Mouse (Mus musculus) brain, adult 2 months (tissue): Measurements from ENCODE around the gene Aldh1a7.
"Not testable (repeated sequence)": the region's sequence is repeated elsewhere in the genome, so short reads cannot be mapped to it uniquely, and the experiment has no call there.

Experiments
- DNase-seq: peaks from one replicate; pipeline ENCODE4 v3.0.0; 2011; ENCODE audit warnings: low read depth, low spot score

Gene Aldh1a7

DNA sequence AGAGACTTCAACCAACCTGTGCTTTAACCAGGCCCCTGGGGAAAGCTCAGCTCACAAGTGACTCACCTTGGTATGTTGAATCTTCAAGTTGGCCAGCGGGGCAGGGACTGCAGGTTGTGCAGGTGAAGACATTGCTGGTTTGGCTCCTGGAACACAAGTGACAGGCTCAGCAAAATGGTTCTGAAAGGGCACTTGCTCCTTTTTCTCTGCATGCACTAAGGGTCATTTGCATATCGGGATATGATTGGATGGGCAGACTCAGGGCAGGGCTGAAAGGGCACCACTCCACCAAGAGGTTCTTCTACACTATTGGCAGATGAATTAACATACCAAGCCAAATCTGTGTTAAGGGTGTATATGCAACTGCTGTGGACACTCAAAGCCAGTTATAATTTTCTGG, at the start of gene Aldh1a7:
Gene Aldh1a7 (minus strand): TSS at position 182 of the 400 bp plus-strand sequence.
- no peak for DNase-seq

DNA sequence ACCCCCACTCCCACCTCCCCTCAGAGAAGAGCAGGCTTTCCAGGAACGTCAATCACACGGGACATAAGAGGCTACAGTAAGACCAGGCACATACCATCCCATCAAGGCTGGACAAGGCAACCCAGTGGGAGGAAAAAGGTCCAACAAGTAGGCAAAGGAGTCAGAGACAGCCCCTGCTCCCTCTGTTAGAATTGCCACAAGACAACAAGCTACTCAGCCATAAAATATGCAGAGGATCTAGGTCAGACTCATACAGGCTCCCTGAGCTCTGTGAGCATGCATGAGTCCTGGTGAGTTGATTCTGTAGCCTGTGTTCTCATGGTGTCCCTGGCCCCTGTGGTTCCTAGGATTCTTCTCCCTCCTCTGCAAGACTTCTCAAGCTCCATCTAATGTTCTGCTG, 48.3 kb upstream of the Aldh1a7 start:
- no peak for DNase-seq

DNA sequence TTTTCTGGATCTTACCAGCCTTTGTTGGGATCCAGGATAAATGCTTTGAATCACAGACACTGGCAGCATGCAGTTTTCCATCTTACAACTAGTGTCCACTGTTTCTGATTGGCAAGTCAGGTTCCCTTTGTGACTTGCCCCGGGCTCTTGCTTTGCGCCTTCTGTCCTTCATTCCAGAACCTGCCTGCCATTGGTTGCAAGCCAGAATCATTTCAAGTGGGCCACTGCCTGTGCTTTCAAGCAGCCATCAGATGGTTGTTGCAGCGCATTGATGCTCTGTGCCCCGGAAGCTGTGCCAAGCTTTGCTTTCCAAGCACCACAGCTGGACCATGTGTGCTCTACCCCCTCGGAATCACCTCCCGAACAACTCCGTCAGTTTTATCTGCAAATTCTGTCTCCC, 46.6 kb upstream of the Aldh1a7 start:
- DNase-seq = peak; percentile 28

DNA sequence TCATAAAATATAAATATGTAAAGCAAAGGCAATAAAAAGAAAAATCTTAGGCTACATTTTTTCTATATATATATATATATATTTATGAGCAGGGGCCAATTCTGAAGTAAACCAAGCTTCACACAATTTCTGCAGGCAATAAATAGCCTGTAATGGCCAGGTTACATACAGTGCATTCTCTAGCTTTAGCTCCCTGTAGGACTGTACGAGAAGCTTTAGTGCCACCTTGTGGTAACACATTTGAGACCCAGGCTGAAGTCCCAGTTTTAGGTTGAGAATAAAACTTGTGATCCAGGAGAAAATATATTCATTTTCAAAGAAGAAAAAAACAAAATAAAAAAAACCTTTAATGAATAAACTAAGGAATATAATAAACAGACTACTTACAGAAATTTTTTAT, 36.9 kb upstream of the Aldh1a7 start:
- peak; percentile 64 for DNase-seq

DNA sequence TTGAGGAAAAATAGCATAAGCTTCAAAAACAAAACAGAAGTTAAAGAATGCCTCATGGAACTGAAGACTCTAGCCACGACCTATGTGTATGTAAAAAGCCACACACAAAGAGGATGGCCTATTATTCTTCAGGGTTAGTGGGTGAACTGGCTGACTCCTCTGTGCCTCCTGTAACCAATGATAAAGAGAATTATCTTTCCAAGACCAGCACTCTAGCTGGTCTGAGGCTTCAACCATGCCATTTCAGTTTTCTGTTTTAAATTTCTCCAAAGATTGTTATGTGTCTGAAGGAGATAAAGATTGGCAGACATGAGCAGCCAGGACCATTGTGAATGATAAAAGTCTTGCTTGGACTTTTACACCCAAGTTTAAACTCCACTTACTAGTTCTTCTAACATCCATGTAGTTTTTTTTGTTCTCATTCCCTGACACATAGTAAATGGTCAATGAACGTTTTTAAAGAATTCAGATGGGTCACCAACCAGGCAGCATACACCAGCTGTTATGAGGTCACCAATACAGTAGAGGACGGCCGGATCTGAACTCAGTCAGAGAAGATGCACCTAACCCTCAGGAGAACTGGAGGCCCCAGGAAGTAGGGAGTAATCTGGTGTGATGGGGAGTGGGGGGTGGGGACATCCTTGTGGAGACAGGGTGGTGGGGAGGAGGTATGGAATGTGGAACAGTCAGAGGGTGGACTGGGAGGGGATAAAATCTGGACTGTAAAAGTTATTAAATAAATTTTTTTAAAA, 34.5 kb upstream of the Aldh1a7 start:
- no peak for DNase-seq

DNA sequence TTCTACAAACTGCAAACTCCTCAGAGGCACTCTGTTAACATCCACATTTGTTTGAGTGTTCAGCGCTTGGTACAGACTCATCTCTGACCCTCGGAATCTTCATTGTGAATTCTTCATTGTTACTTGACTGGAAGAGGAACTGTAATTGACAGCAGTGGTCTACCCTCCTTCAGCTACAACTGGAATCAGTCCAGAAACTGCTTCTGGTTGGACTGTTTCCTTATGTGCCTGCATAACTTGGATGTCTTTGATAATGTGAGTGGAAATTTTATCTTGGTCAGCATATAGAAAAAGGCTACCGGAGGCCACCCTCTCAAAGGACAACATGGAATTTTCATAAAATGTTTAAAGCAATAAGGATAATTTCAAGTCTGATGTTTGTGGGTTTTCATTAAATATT, 33.8 kb upstream of the Aldh1a7 start:
- DNase-seq = no peak

DNA sequence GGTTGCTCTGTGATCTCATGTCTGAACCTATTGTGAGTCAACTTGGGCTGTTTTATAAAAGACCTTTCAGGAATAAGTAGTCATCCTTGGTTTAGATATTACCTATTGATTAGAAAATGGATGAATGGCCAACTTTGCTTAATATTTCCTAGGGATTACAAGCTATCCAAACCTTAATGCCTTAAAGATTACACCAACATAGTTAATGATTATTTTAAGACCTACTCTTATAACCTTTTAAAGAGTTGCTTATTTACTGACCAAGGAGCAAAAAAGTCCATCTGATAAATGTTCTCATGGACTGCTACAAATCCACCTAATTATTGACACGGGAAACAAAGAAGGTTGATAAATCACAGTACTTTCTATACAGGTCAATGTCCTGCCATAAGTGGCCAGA, 17.3 kb upstream of the Aldh1a7 start:
- DNase-seq = no peak

DNA sequence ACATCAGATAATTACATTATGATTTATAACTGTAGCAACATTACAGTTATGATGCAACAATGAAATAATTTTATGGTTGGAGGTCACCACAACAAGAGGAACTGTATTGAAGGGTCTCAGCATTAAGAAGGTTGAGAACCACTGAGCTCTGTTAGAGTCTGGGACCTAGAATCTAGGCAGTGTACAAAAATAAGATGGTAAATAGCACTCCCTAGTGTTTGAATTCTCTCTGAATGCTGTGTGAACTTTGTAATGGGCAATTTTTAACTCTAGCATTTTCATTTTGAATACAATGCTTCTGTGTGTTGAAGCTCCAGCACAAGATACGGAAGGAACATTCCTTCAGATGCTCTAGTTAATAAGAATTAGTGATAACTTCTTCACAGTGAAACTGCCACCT, 916 bp upstream of the Aldh1a7 start:
- peak; percentile 35 for DNase-seq

DNA sequence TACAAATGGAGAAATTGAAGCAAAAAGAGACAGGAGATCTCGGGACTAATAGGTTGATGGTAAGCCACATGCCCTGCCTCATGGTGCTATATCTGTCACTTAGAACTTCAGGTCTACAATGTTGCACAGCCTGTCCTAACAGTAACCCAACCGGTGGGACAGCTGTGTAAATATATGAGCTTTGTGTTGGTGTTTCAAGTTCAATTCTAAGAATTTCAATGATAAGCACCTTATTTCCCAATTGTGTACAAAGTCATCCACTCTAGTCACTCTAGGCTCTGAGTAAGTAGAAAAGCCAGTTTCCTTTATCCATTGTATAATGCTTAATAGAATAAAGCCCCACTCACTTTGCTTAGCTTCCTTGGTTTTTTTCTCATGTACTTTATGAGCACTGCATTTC, 4.4 kb downstream of the Aldh1a7 start:
- no peak for DNase-seq

DNA sequence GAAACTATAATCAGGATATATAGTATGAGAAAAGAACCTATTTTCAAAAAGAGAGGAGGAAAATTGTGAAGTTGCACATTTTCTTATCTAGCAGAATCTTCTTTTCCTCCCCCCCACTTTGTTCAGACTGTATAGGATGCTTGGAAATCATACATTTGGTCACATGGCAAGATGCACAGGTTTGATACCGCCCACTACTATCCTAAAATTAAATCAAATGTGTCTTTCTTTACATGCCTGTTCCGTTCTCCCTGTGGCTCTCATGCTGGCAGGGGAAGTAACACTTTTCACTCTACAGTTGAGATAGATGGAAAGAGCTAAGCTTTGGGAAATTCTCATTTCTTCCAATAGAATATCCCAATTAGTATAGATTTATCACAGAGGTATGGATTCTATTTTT, 7.1 kb downstream of the Aldh1a7 start:
- DNase-seq = peak; percentile 47

DNA sequence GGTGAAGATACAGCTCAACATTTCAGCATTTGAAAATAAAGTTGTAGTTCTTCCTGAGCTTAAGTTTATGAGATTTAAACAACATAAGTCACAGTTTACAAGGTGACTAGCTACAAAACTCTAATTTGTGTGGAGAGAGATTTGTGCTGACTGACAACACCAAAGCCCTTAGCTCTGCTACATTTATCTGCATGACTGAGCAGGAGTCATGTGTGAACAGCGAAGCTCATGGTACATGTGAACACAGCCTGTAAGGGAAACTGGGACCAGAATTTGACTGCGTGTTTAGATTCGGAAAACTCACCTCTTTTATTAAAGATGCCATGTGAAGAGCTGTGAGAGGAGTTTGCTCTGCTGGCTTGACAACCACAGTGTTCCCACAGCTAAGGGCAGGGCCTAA, 11.7 kb downstream of the Aldh1a7 start:
- DNase-seq = no peak

DNA sequence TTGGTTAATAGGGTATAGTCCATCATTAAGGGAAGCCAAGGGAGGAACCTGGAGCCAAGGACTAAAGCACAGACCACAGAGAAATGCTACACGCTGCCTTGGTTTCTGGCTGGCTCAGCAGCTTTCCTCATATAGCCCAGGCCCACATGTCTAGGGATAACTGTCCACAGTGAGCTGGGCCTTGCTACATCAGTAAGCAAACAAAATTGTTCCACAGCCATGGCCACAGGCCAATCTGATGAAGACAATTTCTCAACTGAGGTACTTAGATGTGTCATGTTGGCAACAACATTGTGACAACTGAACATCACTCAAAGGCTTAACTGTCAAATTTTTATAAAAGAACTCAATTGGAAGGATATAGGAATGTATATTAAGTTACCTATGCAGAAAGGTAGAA, 12.3 kb downstream of the Aldh1a7 start:
- DNase-seq = no peak

DNA sequence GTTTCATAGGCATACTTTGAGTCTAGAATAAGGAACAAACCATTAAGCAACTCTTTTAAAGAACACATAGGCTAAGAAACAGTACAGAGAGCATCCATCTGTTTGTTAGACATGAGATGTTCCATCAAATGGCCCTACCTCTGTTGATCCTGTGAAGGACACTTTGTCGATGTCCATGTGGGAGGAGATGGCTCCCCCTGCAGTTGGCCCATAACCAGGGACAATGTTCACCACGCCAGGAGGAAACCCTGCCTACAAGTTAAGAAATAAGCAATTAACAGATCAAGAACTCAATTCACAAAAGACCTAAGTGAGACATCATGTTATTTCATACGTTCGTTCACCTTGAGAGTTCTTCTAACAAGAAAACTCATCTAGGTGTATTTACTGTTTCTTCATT, 12.8 kb downstream of the Aldh1a7 start:
- DNase-seq = no peak

DNA sequence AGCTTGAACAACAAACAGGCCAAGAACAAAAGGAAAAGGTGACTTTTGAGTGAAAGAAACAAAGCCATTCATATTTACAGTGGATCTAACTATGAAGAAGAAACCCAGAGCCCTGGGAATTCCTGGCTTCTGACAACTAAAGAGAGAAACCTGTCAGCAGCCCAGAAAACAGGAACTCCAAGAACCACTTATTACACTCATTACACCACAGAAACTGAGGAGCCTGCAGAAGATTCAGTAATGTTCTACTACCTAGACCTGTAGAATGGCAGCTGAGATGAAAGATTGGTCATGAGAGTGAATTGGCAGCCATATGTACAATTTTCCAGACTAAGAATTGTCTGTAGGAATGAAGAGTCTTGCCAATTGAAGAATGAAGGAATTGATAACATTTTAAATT, 20.2 kb downstream of the Aldh1a7 start:
- DNase-seq = no peak

DNA sequence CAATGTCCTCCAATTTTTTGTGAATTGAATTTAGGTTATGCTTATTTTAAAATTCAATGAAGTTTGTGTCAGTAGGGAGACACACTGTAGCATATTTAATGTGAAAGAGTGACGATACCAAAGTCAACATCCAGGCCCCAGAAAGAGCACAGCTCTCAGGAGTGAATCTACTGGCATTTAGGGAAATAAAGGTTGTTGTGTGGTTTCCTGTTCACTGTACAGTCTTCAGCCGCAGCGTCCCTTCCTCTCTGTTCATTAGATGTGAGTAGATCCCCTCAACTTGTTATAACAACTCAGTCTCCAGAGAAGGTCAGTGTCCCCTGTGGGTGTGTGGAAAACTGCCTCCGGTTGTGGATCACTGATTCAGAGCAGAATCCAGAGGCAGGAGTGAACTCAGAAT, 20.6 kb downstream of the Aldh1a7 start:
- no peak for DNase-seq

DNA sequence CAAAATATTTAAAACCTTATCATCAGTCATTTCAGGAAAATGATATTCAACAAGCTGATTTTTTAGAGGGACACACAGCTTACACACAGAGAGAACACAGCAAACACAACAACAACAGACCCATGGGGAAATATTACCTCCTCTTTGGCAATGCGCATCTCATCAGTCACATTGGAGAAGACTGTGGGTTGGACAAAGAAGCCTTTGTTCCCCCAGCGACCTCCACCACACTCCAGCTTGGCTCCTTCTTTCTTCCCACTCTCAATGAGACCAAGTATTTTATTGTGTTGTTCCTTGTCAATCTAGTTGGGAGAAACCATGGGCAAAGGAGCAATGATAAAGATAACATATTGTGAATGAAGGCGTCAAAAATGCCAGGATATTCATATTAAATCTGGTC, 25.3 kb downstream of the Aldh1a7 start:
- DNase-seq = no peak

DNA sequence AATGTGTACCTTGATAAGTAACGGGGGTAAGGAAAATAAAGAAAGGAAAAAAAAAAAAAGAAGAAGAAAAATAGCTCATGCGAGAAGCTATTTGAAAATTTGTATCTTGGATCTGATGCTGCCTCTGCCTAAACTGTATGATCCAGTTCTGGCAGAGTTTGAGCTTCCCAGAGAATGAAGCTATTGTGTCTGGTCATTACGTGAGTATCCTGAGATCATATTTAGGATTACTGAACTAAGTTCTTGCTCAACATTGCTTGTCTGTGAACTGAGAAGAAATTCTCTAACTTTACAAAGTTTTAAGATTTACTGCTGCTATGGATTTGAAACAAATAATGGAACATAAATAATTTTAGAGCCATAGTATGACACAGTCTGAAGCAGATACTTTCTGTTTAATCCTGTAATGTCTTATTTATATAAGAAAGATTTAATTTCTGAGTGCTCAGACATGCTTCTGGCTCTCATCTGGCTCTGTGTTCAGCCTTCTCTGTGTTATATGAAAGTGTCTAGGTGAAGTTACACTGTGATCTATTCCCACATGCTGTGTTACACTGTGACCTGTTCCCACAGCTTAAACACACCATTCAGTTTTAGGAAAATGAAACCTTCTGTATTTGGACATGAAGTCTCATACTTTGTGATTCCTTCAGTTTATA, 49.5 kb downstream of the Aldh1a7 start:
- DNase-seq = peak; percentile 10

DNA sequence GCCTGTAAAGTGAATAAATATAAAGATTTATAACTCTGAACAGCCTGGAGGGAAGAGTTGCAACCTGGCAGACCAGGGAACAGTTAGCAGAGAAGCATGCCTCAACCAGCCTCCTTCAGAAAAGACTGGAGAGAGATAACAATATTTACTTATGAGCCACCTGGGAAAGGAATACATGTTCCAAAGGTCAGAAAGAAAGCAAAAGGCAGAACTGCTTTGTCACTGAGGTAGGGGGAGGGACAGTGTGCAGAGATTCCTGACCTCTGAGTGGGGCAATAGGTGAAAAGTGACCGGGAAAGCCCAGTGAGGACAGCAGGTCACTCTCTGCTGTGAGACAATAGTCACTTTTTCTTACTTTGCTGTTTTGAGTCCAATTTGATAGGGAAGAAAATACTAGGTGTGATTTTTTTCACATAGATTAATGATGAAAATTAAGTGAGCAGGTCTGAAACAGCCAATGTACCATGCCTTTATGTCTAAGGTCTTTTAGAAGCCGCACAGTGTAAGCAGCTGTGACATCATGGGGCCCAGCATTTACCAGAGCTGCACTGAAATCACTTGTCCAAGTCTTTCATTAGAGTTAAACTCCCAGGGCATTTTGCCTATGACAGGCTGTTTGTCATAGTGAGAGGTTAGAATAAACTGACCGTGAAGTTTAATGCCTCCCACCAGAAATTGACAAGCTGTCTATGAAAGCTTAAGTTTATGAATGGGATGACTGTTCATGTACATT, 73.1 kb downstream of the Aldh1a7 start:
- no peak for DNase-seq

DNA sequence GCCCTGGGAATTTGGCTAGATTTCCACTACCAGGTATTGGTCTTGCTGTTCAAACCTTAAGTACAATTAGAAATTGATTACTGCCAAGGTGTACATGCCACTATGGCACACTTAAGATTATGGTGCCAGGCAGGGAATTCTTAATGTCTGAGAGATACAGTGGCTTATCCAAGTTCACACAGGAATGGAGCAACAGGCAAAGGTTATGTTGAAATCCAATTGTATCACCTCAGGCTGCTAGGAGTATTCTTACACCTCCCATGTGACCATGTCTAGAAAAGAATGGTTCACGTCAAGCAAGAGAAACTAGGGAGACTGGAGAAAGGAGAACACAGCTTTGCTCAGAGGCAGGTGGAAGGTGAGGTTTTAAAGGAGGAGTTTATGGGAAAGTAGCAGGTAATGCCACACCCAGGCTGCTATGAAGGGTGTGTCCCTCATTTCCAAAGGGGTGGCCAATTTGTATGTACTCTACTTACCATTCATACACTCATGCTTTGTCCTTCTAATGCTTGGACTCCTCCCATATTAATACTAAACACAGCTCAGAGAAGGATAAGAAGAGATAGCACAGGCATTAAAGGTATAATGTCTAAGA, 74.2 kb downstream of the Aldh1a7 start:
- DNase-seq = no peak

DNA sequence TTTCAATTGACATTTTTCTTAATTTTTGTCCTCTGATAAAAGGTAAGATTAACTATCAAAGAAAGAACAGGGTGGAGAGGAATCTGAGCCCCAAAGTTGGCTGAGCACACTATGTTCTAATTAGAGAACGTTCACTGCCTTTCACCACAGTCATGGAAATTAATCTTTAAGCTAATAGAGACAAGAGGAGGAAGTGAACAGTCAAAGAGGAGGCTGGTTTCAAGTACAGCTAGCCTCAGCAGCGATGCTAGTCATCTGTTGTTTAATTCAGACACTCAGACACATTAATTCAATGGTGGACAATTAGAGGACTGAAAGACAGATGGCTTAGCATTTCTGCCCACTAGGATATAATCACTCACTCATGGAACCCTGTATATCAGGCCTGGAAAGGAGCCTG, 77.4 kb downstream of the Aldh1a7 start:
- DNase-seq = peak; percentile 5

DNA sequence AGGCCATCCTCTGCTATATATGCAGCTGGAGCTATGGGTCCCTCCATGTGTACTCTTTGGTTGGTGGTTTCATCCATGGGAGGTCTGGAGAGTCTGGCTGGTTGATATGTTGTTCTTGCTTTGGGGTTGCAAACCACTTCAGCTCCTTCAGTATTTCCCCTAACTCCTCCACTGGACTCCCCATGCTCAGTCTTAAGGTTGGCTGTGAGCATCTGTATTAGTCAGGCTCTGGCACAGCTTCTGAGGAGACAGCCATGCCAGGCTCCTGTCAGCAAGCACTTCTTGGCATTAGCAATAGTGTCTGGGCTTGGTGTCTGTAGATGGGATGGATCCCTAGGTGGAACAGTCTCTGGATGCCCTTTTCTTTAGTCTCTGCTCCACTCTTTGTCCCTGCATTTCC, 79.9 kb downstream of the Aldh1a7 start:
- DNase-seq = not testable (repeated sequence)

DNA sequence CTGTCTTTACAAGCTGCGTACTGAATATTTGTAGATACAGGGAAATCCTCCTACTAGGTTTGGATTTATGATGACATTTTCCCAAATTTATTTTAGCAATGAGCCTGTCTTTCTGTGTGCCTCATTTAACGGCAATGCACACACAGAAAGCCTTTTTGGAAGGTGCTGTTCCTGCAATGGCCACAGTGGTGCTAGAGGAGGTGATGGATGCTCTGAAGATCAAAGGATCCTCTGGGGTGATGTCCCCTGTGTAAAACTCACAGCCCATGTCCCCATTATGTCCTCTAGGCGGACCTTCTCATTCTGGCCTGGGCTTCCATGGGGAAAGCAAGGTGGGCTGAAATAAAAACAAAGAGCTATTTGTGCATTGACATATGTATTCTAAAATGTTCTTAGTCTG, 83.0 kb downstream of the Aldh1a7 start:
- DNase-seq = no peak
